Mouse (Mus musculus) hindlimb bud, embryonic 11.5 days (tissue): ENCODE results near the gene Pde5a.

Experiments
- DNase-seq: peaks from one replicate; pipeline ENCODE4 v3.0.0-alpha.2; 2012; ENCODE audit warnings: low read depth, low spot score; ENCODE audit errors: extremely low spot score

Pde5a gene

GRCm38 (mm10) chr3:122763768-122764167, 35.0 kb downstream of the Pde5a start:
- peak; percentile 37 for DNase-seq

- no peak for DNase-seq
Observed at GRCm38 (mm10) chr3:122766930-122767329, 38.2 kb downstream of the Pde5a start.

- DNase-seq: no peak
Observed at GRCm38 (mm10) chr3:122767841-122768240, 39.1 kb downstream of the Pde5a start.

GRCm38 (mm10) chr3:122781417-122781816, 52.7 kb downstream of the Pde5a start:
- DNase-seq: no peak

- DNase-seq: no peak
Observed at GRCm38 (mm10) chr3:122784245-122784644, 55.5 kb downstream of the Pde5a start.

GRCm38 (mm10) chr3:122788314-122788713, 59.6 kb downstream of the Pde5a start:
- DNase-seq: no peak

- no peak for DNase-seq
Observed at GRCm38 (mm10) chr3:122789544-122789943, 60.8 kb downstream of the Pde5a start.

- DNase-seq: no peak
Observed at GRCm38 (mm10) chr3:122800050-122800449, 71.3 kb downstream of the Pde5a start.

GRCm38 (mm10) chr3:122800553-122801435, 72.0 kb downstream of the Pde5a start:
- DNase-seq: no peak

GRCm38 (mm10) chr3:122801436-122802221, 72.9 kb downstream of the Pde5a start:
- DNase-seq: no peak

- no peak for DNase-seq
Observed at GRCm38 (mm10) chr3:122807313-122807712, 78.6 kb downstream of the Pde5a start.

GRCm38 (mm10) chr3:122810090-122810863, 81.5 kb downstream of the Pde5a start:
- DNase-seq: no peak

GRCm38 (mm10) chr3:122810986-122811385, 82.2 kb downstream of the Pde5a start:
- DNase-seq: no peak

- DNase-seq: no peak
Observed at GRCm38 (mm10) chr3:122814531-122814930, 85.8 kb downstream of the Pde5a start.

GRCm38 (mm10) chr3:122818282-122818681, 89.5 kb downstream of the Pde5a start:
- no peak for DNase-seq

GRCm38 (mm10) chr3:122820700-122821099, 92.0 kb downstream of the Pde5a start:
- DNase-seq: no peak

GRCm38 (mm10) chr3:122828270-122829058, 99.7 kb downstream of the Pde5a start:
- no peak for DNase-seq

- DNase-seq: no peak
Observed at GRCm38 (mm10) chr3:122834519-122834918, 105.8 kb downstream of the Pde5a start.

GRCm38 (mm10) chr3:122835097-122835850, 106.5 kb downstream of the Pde5a start:
- DNase-seq: no peak

GRCm38 (mm10) chr3:122837639-122838038, 108.9 kb downstream of the Pde5a start:
- DNase-seq: no peak
